Mouse (Mus musculus) spleen, adult 2 months (tissue): ENCODE measurements around the gene Apoc4.

Experiments used
- CTCF ChIP-seq: fragments of 200-500 bp; IDR thresholded peaks from 2 replicates; pipeline ENCODE4 v1.5.1; 2011; ENCODE audit warnings: mild to moderate bottlenecking, inconsistent platforms; ENCODE audit not compliant: insufficient read depth, insufficient read length, insufficient replicate concordance; ENCODE audit errors: extremely low read depth
- POLR2A ChIP-seq: fragments of 200-500 bp; IDR thresholded peaks from 2 replicates; pipeline ENCODE4 v1.6.1; 2011; ENCODE audit warnings: low read depth, low read length, inconsistent platforms

DNA sequence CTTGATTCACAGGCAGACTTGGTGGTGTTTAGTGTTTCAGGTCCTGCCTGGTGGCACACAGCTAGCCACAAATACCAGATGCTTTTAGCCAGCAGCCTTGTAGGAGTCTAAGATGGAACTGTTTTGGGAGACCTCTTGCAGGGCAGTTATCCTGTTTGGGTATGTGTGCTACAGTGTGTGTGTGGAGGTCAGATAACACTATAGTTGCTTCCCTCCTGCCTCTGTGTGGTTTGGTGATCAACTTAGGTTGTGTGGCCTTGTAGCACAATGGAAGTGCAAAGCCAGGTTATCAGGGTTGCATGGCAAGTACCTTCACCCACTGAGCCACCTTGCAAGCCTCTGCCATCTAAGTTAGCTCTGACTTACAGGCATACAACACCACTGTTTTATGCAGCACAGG, 48.6 kb downstream of the Apoc4 start:
- TF ChIP-seq CTCF: no peak
- TF ChIP-seq POLR2A: no peak
